In the genomic region with DNA sequence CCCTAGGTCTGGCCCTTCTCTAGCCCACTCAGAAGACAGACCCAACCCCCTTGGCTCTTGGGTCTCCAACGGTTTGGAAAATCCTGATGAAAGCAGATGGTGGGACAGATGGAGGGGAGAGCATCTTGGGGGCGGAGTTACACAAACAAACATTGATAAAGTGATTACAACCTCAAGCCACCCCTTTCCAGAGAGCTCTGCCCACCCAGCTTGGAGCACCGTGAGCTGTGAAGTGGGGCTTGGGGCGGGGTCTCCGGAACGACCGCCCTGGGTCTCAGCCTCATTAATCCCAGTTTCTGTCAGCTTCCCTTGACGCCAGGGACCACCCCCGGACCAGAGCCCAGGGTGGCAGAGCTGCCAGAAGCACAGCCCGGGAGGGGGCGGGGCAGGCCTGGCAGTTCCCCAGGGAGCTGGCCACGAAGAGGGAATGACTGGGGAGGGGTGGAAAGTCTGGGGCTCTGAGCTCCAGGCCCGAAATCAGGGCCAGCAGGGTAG, we compare ENCODE assay signal across 10 mouse cellular contexts. TPM values are rescaled to one million over a fixed set of nuclear protein-coding genes. Genes with fewer than 3 reads are reported as not detected.
DNase-seq lines count a peak whose midpoint lies in the region.
"Had no signal": no experiment of that assay in that cellular context is flagged by ENCODE, and none has a peak within 500 bp of the region (broad histone marks: within the 10 kb centered on the region; RNA-seq: fewer than 3 reads in every experiment).

No protein-coding gene starts in this region.

- peak; percentile 29 for DNase-seq in embryo, embryonic 9.5 days (ENCODE audit: extremely low spot score)
- no peak for DNase-seq in embryo, embryonic 10 days (ENCODE audit: low spot score)
- peak; percentile 76 for DNase-seq in right cerebral cortex, postnatal 14 days
- no peak for DNase-seq in right cerebral cortex, postnatal 36 days (ENCODE audit: low spot score in 2 of 2)
- peak; percentile 90 for DNase-seq in left cerebral cortex, postnatal 4 days
- peak; percentile 74 for DNase-seq in right cerebral cortex, postnatal 4 days
- DNase-seq in thymus, postnatal 25 days: no peak
- no peak for DNase-seq in thymus, postnatal 36 days
- DNase-seq: gastrocnemius, postnatal 14 days; lung, adult 18-20 months had no signal

- intact Hi-C loops in left cerebral cortex, postnatal 4 days (cut with DNase I): no loop called here

RNA-seq across cellular contexts. Expression of gene Hpca, which starts 2.9 kb away (rescaled TPM):
- 100 to 1,000 TPM; 189 to 218 TPM for total RNA-seq in left cerebral cortex, postnatal 4 days (2021)

RNA-seq across cellular contexts. Expression of gene Fndc5, which starts 12.1 kb away (rescaled TPM):
- total RNA-seq in left cerebral cortex, postnatal 4 days (2021): 10 to 100 TPM; 16.4 to 18.0 TPM

RNA-seq across cellular contexts. Expression of gene Tmem54, which starts 19.4 kb away (rescaled TPM):
- total RNA-seq in left cerebral cortex, postnatal 4 days (2021): not detected
- total RNA-seq: gastrocnemius, postnatal 14 days had no signal

Comparison
In these comparisons a context has a peak if more than half of its experiments do, and no peak if none do; other contexts are left out.
1. DNase-seq: peak in embryo, embryonic 9.5 days (single experiment), right cerebral cortex, postnatal 14 days (single experiment), left cerebral cortex, postnatal 4 days (single experiment) and right cerebral cortex, postnatal 4 days (single experiment); none in embryo, embryonic 10 days (single experiment), right cerebral cortex, postnatal 36 days (0 of 2), thymus, postnatal 25 days (single experiment) and thymus, postnatal 36 days (0 of 2).